Mouse (Mus musculus) monocyte, adult 5-6 weeks (primary cell): Measurements from ENCODE around the gene Tmem107. TPM values are rescaled to one million over a fixed set of nuclear protein-coding genes. Genes with fewer than 3 reads are reported as not detected.

Experiments
- ATAC-seq: fragments of 153-309, 156-312 bp; replicated peaks from 2 replicates; pipeline ENCODE4 v1.8.0; 2017; ENCODE audit warnings: mild to moderate bottlenecking; ENCODE audit not compliant: low TSS enrichment, insufficient number of reproducible peaks, severe bottlenecking, poor library complexity, low FRiP score
- total RNA-seq: library from RNA; stranded (forward); fragments of 200-1000, 200-491, 200-594 nt; gene quantifications from 3 replicates; pipeline ENCODE4 v1.2.3, GENCODE M21; 2017

The Tmem107 gene
- total RNA-seq, 1 experiment from 2014 or later: 1.1 TPM

GRCm38 (mm10) chr11:69072234-69072633, 1.6 kb downstream of the Tmem107 start:
- no peak for ATAC-seq

GRCm38 (mm10) chr11:69072666-69073064, 2.1 kb downstream of the Tmem107 start:
- no peak for ATAC-seq

GRCm38 (mm10) chr11:69073065-69073888, 2.7 kb downstream of the Tmem107 start:
- ATAC-seq: peak; percentile 62

GRCm38 (mm10) chr11:69073951-69074775, 3.6 kb downstream of the Tmem107 start:
- ATAC-seq: no peak

GRCm38 (mm10) chr11:69074776-69075069, 4.1 kb downstream of the Tmem107 start:
- no peak for ATAC-seq

- ATAC-seq: no peak
These were observed 5.3 kb downstream of the Tmem107 start for GRCm38 (mm10) chr11:69075764-69076479.

- ATAC-seq: no peak
These were observed 6.0 kb downstream of the Tmem107 start for GRCm38 (mm10) chr11:69076572-69076971.

GRCm38 (mm10) chr11:69077316-69077715, 6.7 kb downstream of the Tmem107 start:
- ATAC-seq: no peak

- ATAC-seq: no peak
These were observed 7.4 kb downstream of the Tmem107 start for GRCm38 (mm10) chr11:69078041-69078440.

GRCm38 (mm10) chr11:69078805-69079438, 8.3 kb downstream of the Tmem107 start:
- peak; percentile 94 for ATAC-seq

GRCm38 (mm10) chr11:69080102-69080854, 9.7 kb downstream of the Tmem107 start:
- ATAC-seq: no peak

GRCm38 (mm10) chr11:69080855-69081222, 10.2 kb downstream of the Tmem107 start:
- ATAC-seq: no peak

GRCm38 (mm10) chr11:69081613-69082012, 11.0 kb downstream of the Tmem107 start:
- ATAC-seq: no peak

- ATAC-seq: no peak
These were observed 15.0 kb downstream of the Tmem107 start for GRCm38 (mm10) chr11:69085608-69086007.

GRCm38 (mm10) chr11:69086390-69086789, 15.8 kb downstream of the Tmem107 start:
- ATAC-seq: no peak

- ATAC-seq: no peak
These were observed 16.5 kb downstream of the Tmem107 start for GRCm38 (mm10) chr11:69087082-69087481.

- ATAC-seq: no peak
These were observed 17.0 kb downstream of the Tmem107 start for GRCm38 (mm10) chr11:69087597-69087996.

- ATAC-seq: 0 out of 2 replicates have a peak, but pooled peaks have one; percentile 23
These were observed 17.7 kb downstream of the Tmem107 start, which contains the start of gene Vamp2 for GRCm38 (mm10) chr11:69088103-69088855. Gene Vamp2 (plus strand): TSS chr11:69088490.
